Mouse (Mus musculus) erythroblast, embryonic 14.5 days (primary cell): Measurements from ENCODE around the gene Olfr769. TPM values are rescaled to one million over a fixed set of nuclear protein-coding genes. Genes with fewer than 3 reads are reported as not detected.
"Not testable (repeated sequence)": the region's sequence is repeated elsewhere in the genome, so short reads cannot be mapped to it uniquely, and the experiment has no call there.

Experiments
- H3K27me3 ChIP-seq: 2 replicates; pipeline ENCODE4 v1.6.1; 2012; ENCODE audit warnings: inconsistent platforms; ENCODE audit not compliant: control insufficient read depth
- H3K36me3 ChIP-seq: 2 replicates; pipeline ENCODE4 v1.6.1; 2012; ENCODE audit warnings: mild to moderate bottlenecking, inconsistent platforms; ENCODE audit not compliant: control insufficient read depth
- H3K4me1 ChIP-seq: 2 replicates; pipeline ENCODE4 v1.6.1; 2012; ENCODE audit warnings: inconsistent platforms; ENCODE audit not compliant: control insufficient read depth
- H3K4me3 ChIP-seq: replicated peaks from 2 replicates; pipeline ENCODE3; 2012; ENCODE audit warnings: moderate library complexity, mild to moderate bottlenecking, inconsistent platforms
- H3K9me3 ChIP-seq: 2 replicates; pipeline ENCODE4 v1.6.1; 2012; ENCODE audit warnings: low read length, inconsistent platforms, mixed read lengths; ENCODE audit not compliant: control insufficient read depth
- GATA1 ChIP-seq: IDR thresholded peaks from 2 replicates; pipeline ENCODE4 v1.6.1; 2012; ENCODE audit warnings: low read length, inconsistent platforms, mixed read lengths
- TAL1 ChIP-seq: IDR thresholded peaks from 3 replicates; pipeline ENCODE4 v1.6.1; 2012; ENCODE audit warnings: low read length, inconsistent platforms, mixed read lengths
- polyA plus RNA-seq: library from polyadenylated mRNA; stranded (reverse); fragments of >175 nt; gene quantifications from 2 replicates; pipeline ENCODE4 v1.2.3, GENCODE M21; 2012

Olfr769 gene
- polyA plus RNA-seq: not detected in 2 replicates

- H3K4me3 ChIP-seq: no peak within 1 kb of the TSS
- TF ChIP-seq TAL1 (no peak), GATA1 (no peak)
Measured at GRCm38 (mm10) chr10:129117761-129118160, at the start of gene Olfr769. Gene Olfr769 (minus strand): TSS chr10:129117861.

GRCm38 (mm10) chr10:129164651-129165050 is 47.0 kb upstream of the Olfr769 start, which contains the start of gene Olfr771:
Gene Olfr771 (minus strand): TSS chr10:129164751.
- Histone ChIP-seq H3K4me3 (no peak within 1 kb of the TSS), H3K36me3 (no peaks in the 10 kb centered on the region), H3K27me3 (no peaks in the 10 kb centered on the region), H3K9me3 (peaks cover 8% of the 10 kb centered on the region), H3K4me1 (no peaks in the 10 kb centered on the region)
- no peak for TF ChIP-seq GATA1
- TF ChIP-seq TAL1: no peak

More at GRCm38 (mm10) chr10:129117761-129118160, at the start of gene Olfr769:
- Histone ChIP-seq H3K36me3 (no peaks in the 10 kb centered on the region), H3K27me3 (no peaks in the 10 kb centered on the region), H3K4me1 (no peaks in the 10 kb centered on the region), H3K9me3 (peaks cover 23% of the 10 kb centered on the region)

DNA sequence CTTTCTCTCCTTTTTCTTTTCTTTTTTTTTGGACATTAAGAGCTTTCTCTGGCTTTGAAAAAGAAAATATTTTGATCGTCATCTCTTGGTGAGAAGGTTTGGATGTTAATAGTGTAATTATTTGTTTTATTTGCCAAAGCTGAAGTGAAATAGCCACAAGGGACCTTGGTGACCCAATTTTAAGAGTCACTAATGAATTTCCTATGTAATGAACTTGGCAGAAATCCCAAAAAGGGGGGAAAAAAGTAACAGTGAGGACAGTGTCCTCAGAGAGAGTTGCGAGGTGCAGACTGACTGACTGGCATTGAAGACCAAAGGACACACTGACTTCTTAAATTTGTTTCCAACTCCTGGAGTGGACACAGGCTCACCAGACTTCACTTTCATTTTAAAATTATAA is 21.2 kb upstream of the Olfr769 start, which contains the start of gene Olfr770:
Gene Olfr770 (minus strand): TSS at position 101 of the 400 bp plus-strand sequence.
- H3K4me3 ChIP-seq: no peak within 1 kb of the TSS
- TF ChIP-seq TAL1 (no peak), GATA1 (no peak)
- H3K36me3 ChIP-seq: no peaks in the 10 kb centered on the region
- H3K9me3 ChIP-seq: no peaks in the 10 kb centered on the region
- no peaks in the 10 kb centered on the region for H3K27me3 ChIP-seq
- H3K4me1 ChIP-seq: no peaks in the 10 kb centered on the region

- H3K9me3 ChIP-seq: peaks cover 34% of the 10 kb centered on the region
- no peaks in the 10 kb centered on the region for H3K27me3 ChIP-seq
- no peaks in the 10 kb centered on the region for H3K36me3 ChIP-seq
- H3K4me1 ChIP-seq: no peaks in the 10 kb centered on the region
- TF ChIP-seq TAL1 (no peak), GATA1 (no peak)
- no peak overlapping the region for H3K4me3 ChIP-seq
Measured at GRCm38 (mm10) chr10:129115146-129115545, 2.5 kb downstream of the Olfr769 start.

DNA sequence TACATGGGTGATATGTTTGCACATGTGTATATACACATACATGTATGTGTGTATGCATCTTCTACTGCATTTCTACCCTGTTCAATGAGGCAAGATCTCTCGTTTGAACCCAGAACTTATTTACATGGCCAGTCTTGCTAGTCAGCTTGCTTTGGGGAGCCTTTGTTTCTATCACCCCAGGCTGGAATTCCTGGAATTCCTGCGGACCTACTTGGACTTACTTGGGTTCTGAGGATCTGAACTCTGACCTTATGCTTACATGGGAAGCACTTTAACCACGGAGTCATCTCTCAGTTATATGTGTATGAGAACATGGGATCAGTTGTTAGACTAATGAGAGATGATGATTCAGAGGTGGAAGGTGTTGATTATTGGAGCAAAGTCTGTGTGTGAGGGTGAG is 16.4 kb downstream of the Olfr769 start:
- Histone ChIP-seq H3K36me3 (no peaks in the 10 kb centered on the region), H3K4me1 (no peaks in the 10 kb centered on the region), H3K4me3 (no peak overlapping the region), H3K27me3 (no peaks in the 10 kb centered on the region), H3K9me3 (peaks cover 10% of the 10 kb centered on the region)
- TF ChIP-seq TAL1: no peak
- no peak for TF ChIP-seq GATA1

DNA sequence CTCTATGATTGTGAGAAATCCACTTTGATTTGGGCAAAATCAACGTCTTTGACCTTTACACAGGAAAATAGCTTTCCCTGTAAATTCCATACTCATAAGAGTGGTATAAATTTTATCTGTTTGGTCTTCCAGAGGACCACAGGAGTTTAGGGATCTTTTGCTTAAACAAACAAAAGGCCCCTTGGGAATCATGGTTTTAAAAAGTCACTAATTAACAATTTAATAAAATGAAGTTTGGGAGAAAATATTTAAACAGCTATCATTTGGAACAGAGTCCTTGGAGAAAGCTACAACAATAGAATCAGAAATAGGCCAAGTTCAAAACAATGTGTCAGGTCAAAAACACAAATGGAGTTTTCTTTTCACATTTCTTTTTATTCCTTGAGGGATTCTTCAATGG is 18.4 kb downstream of the Olfr769 start, which contains the start of gene Olfr768:
Gene Olfr768 (minus strand): TSS at position 101 of the 400 bp plus-strand sequence.
- no peaks in the 10 kb centered on the region for H3K4me1 ChIP-seq
- H3K36me3 ChIP-seq: no peaks in the 10 kb centered on the region
- H3K9me3 ChIP-seq: peaks cover 5% of the 10 kb centered on the region
- H3K4me3 ChIP-seq: no peak within 1 kb of the TSS
- no peaks in the 10 kb centered on the region for H3K27me3 ChIP-seq
- TF ChIP-seq TAL1 (no peak), GATA1 (no peak)

DNA sequence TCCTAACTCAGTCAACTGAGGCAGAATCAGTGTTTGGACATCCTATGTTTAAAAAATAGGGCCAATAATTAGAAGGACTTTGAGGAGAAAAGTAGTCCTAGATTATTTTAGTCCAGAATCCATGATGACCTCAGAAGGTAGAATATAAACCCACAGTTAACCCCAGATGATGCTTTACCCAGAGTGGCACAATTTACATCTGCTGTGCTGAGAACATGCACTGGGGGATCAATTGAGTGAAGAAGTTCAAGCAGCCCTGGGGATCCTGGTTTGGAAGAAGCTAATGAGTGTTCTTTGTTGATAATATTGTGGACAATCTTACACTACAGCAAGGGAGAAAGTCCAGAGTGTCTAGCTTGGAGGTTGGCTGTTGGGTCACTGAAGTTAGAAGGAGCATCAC is 34.9 kb downstream of the Olfr769 start, which contains the start of gene Olfr767:
Gene Olfr767 (minus strand): TSS at position 101 of the 400 bp plus-strand sequence.
- not testable (repeated sequence) for H3K4me3 ChIP-seq, H3K36me3 ChIP-seq, H3K4me1 ChIP-seq, H3K9me3 ChIP-seq, H3K27me3 ChIP-seq

DNA sequence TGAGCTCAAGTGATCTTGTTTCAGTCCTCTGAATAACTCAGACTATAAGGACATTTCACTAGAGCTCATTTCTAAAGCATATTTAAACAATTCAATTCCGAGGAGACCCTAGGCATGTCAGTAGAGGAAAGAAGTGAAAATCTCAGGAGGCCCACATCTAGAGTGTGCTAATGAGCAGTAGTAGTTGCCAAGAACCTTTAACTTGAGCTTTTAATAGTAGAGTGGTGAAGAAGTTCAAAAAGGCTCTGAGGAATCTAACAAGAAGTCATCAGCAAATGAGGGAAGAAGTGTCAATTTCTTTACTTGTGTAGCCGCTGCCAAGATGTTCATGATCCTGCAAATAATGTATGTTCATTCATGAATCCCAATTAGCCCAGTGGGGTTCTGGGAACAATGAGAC is 48.8 kb downstream of the Olfr769 start, which contains the start of gene Olfr766-ps1:
Gene Olfr766-ps1 (minus strand): TSS at position 101 of the 400 bp plus-strand sequence.
- H3K36me3 ChIP-seq: no peaks in the 10 kb centered on the region
- no peaks in the 10 kb centered on the region for H3K27me3 ChIP-seq
- H3K4me3 ChIP-seq: no peak within 1 kb of the TSS
- no peak for TF ChIP-seq GATA1
- TF ChIP-seq TAL1: no peak
- no peaks in the 10 kb centered on the region for H3K9me3 ChIP-seq
- H3K4me1 ChIP-seq: no peaks in the 10 kb centered on the region

Other genes with a start within 250 kb of the Olfr769 start
- gene Gdf11, start 226.1 kb downstream of the Olfr769 start, polyA plus RNA-seq: not detected in 2 replicates
- 0.04 and 0.21 TPM in 2 replicates for gene Cd63, start 216.9 kb downstream of the Olfr769 start, polyA plus RNA-seq
- 0.06 and 0.17 TPM in 2 replicates for gene Rdh5, start 195.0 kb downstream of the Olfr769 start, polyA plus RNA-seq
- gene Bloc1s1, start 193.8 kb downstream of the Olfr769 start, polyA plus RNA-seq: 16.6 and 25.2 TPM in 2 replicates
- 0.07 TPM in 1 of 2 replicates, not detected in the other for gene Itga7, start 184.0 kb downstream of the Olfr769 start, polyA plus RNA-seq
- gene Mettl7b, start 156.9 kb downstream of the Olfr769 start, polyA plus RNA-seq: not detected in 2 replicates
- gene Olfr9, start 128.4 kb downstream of the Olfr769 start, polyA plus RNA-seq: not detected in 2 replicates
- gene Olfr763, start 107.1 kb downstream of the Olfr769 start, polyA plus RNA-seq: not detected in 2 replicates
- gene Olfr764-ps1, start 78.0 kb downstream of the Olfr769 start, polyA plus RNA-seq: not detected in 2 replicates
- not detected in 2 replicates for gene Olfr765, start 67.9 kb downstream of the Olfr769 start, polyA plus RNA-seq
- not detected in 2 replicates for gene Olfr766-ps1, start 48.9 kb downstream of the Olfr769 start, polyA plus RNA-seq
- gene Olfr767, start 35.0 kb downstream of the Olfr769 start, polyA plus RNA-seq: not detected in 2 replicates
- not detected in 2 replicates for gene Olfr768, start 18.5 kb downstream of the Olfr769 start, polyA plus RNA-seq
- gene Olfr770, start 21.1 kb upstream of the Olfr769 start, polyA plus RNA-seq: not detected in 2 replicates
- not detected in 2 replicates for gene Olfr771, start 46.9 kb upstream of the Olfr769 start, polyA plus RNA-seq
- gene Olfr772, start 60.1 kb upstream of the Olfr769 start, polyA plus RNA-seq: not detected in 2 replicates
- gene Olfr773, start 69.6 kb upstream of the Olfr769 start, polyA plus RNA-seq: not detected in 2 replicates
- gene Olfr774, start 118.3 kb upstream of the Olfr769 start, polyA plus RNA-seq: not detected in 2 replicates
- 0.01 TPM in 1 of 2 replicates, not detected in the other for gene Olfr775, start 130.6 kb upstream of the Olfr769 start, polyA plus RNA-seq
- gene Olfr776, start 141.3 kb upstream of the Olfr769 start, polyA plus RNA-seq: 0.06 TPM in 1 of 2 replicates, not detected in the other
- 0.04 TPM in 1 of 2 replicates, not detected in the other for gene Olfr777, start 153.6 kb upstream of the Olfr769 start, polyA plus RNA-seq
- gene Olfr780, start 200.3 kb upstream of the Olfr769 start, polyA plus RNA-seq: not detected in 2 replicates
- not detected in 2 replicates for gene Olfr781, start 211.0 kb upstream of the Olfr769 start, polyA plus RNA-seq
- not detected in 2 replicates for gene Olfr782, start 231.0 kb upstream of the Olfr769 start, polyA plus RNA-seq